ENCODE assay signal across 15 mouse cellular contexts in the genomic region with DNA sequence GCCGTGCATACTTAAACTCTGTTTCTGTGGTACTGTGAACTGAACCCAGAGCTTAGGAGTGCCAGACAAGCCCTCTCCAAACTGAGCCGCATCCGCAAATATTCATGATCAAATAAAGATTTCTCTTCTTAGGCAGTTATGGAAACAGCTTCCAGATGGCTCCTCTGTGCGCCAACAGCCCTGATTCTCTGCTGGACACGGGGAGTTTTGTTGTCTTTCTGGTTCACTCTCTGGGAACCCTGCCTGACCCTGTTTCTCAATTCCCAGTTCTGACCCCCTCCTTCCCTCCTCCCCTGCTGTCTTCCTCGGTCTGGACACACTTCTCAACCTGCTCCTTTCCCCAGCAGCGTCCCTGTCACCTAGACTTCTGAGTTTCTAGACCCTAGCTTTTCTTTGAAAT. TPM values are rescaled to one million over a fixed set of nuclear protein-coding genes. Genes with fewer than 3 reads are reported as not detected.
DNase-seq lines count a peak whose midpoint lies in the region; ATAC-seq lines count a peak whose summit lies in the region.
"Had no signal": no experiment of that assay in that cellular context is flagged by ENCODE, and none has a peak within 500 bp of the region (broad histone marks: within the 10 kb centered on the region; RNA-seq: fewer than 3 reads in every experiment).

No protein-coding gene starts in this region.

- 70% methylated on average over 7 of the region's 7 CpGs for WGBS in forebrain, embryonic 11.5 days

- H3K4me3 ChIP-seq in forebrain, embryonic 11.5 days (ENCODE audit: low read depth, low read length): no peak overlapping the region
- H3K4me3 ChIP-seq: embryonic facial prominence, embryonic 13.5 days; forebrain, embryonic 15.5 days; hindbrain, embryonic 15.5 days; midbrain, embryonic 13.5 days had no signal

- H3K4me1 ChIP-seq in forebrain, embryonic 11.5 days (replicated peaks; ENCODE audit: control insufficient read depth, insufficient read depth, low read length): no peaks in the 10 kb centered on the region
- H3K4me1 ChIP-seq: embryonic facial prominence, embryonic 13.5 days; forebrain, embryonic 15.5 days; hindbrain, embryonic 15.5 days; midbrain, embryonic 13.5 days had no signal

- H3K36me3 ChIP-seq in forebrain, embryonic 11.5 days (ENCODE audit: control insufficient read depth, insufficient read depth, low read length): no peaks in the 10 kb centered on the region
- H3K36me3 ChIP-seq: embryonic facial prominence, embryonic 13.5 days; forebrain, embryonic 15.5 days; hindbrain, embryonic 15.5 days; midbrain, embryonic 13.5 days had no signal

- no peak overlapping the region for H3K9ac ChIP-seq in forebrain, embryonic 11.5 days (ENCODE audit: low read length)
- H3K9ac ChIP-seq: embryonic facial prominence, embryonic 13.5 days; forebrain, embryonic 15.5 days; hindbrain, embryonic 15.5 days; lung, embryonic 14.5 days; midbrain, embryonic 13.5 days had no signal

- intact Hi-C loops in gastrocnemius, postnatal 36 days (cut with DNase I): no loop called here

- no peak for ATAC-seq in forebrain, embryonic 11.5 days (replicated peaks; ENCODE audit: low FRiP score)
- ATAC-seq: forebrain, embryonic 15.5 days; midbrain, embryonic 13.5 days; Patski had no signal

- H3K9me3 ChIP-seq in forebrain, embryonic 11.5 days (ENCODE audit: control insufficient read depth, low read length): no peaks in the 10 kb centered on the region
- H3K9me3 ChIP-seq: embryonic facial prominence, embryonic 13.5 days; forebrain, embryonic 15.5 days; hindbrain, embryonic 15.5 days; midbrain, embryonic 13.5 days had no signal

- DNase-seq in kidney, postnatal 10 days: peak; percentile 47
- no peak for DNase-seq in kidney, adult 11 months
- DNase-seq in NIH3T3 (ENCODE audit: low read depth): peak; percentile 70
- DNase-seq in adipocyte (ENCODE audit: low spot score): peak; percentile 75
- DNase-seq in gastrocnemius, postnatal 36 days: peak; percentile 25 to 47
- no peak for DNase-seq in Muller cell, postnatal 12 days (ENCODE audit: inconsistent ontology term)
- no peak for DNase-seq in forebrain, embryonic 11.5 days (ENCODE audit: low spot score)
- DNase-seq: kidney, adult 2 months; lung, embryonic 14.5 days; right cerebral cortex, postnatal 25 days had no signal

- H3K27ac ChIP-seq in forebrain, embryonic 11.5 days (ENCODE audit: low read depth, low read length): no peak overlapping the region
- H3K27ac ChIP-seq: embryonic facial prominence, embryonic 13.5 days; forebrain, embryonic 15.5 days; hindbrain, embryonic 15.5 days; midbrain, embryonic 13.5 days had no signal

- no peak overlapping the region for H3K4me2 ChIP-seq in forebrain, embryonic 11.5 days (ENCODE audit: low read depth, low read length, severe bottlenecking)
- H3K4me2 ChIP-seq: embryonic facial prominence, embryonic 13.5 days; forebrain, embryonic 15.5 days; hindbrain, embryonic 15.5 days; lung, embryonic 14.5 days; midbrain, embryonic 13.5 days had no signal

- H3K27me3 ChIP-seq in forebrain, embryonic 11.5 days (ENCODE audit: control insufficient read depth, insufficient read depth, low read length): no peaks in the 10 kb centered on the region
- H3K27me3 ChIP-seq: embryonic facial prominence, embryonic 13.5 days; forebrain, embryonic 15.5 days had no signal

RNA-seq across cellular contexts. Expression of a gene that starts 3.5 kb away (rescaled TPM):
- total RNA-seq in gastrocnemius, postnatal 36 days (2021): under 1 TPM in 1 of 2 experiments, not detected in 1; 0.30 TPM
- 1.6 and 1.9 TPM in 2 replicates for polyA plus RNA-seq in forebrain, embryonic 11.5 days (2014; fragmentation: Nextera tagmentation; extraction: Ambion mirVana)

RNA-seq across cellular contexts. Expression of a gene that starts 12.8 kb away (rescaled TPM):
- 1 to 10 TPM; 3.9 to 5.0 TPM for total RNA-seq in gastrocnemius, postnatal 36 days (2021)
- polyA plus RNA-seq in forebrain, embryonic 11.5 days (2014; fragmentation: Nextera tagmentation; extraction: Ambion mirVana): 14.3 and 15.6 TPM in 2 replicates

Comparison
In these comparisons a context has a peak if more than half of its experiments do, and no peak if none do; other contexts are left out.
1. DNase-seq: peak in kidney, postnatal 10 days (single experiment), NIH3T3 (single experiment), adipocyte (single experiment) and gastrocnemius, postnatal 36 days (2 of 2); none in kidney, adult 11 months (single experiment), Muller cell, postnatal 12 days (single experiment) and forebrain, embryonic 11.5 days (single experiment).